Mouse (Mus musculus): ENCODE measurements around the gene Tmem208. TPM values are rescaled to one million over a fixed set of nuclear protein-coding genes. Genes with fewer than 3 reads are reported as not detected.
A peak's percentile ranks its signal among the peaks of the same experiment; 100 is the strongest.
"Not testable (repeated sequence)": the region's sequence is repeated elsewhere in the genome, so short reads cannot be mapped to it uniquely, and the experiment has no call there.

Tmem208 gene
- polyA plus RNA-seq, 1 experiment from 2014 or later = 111 TPM

DNA sequence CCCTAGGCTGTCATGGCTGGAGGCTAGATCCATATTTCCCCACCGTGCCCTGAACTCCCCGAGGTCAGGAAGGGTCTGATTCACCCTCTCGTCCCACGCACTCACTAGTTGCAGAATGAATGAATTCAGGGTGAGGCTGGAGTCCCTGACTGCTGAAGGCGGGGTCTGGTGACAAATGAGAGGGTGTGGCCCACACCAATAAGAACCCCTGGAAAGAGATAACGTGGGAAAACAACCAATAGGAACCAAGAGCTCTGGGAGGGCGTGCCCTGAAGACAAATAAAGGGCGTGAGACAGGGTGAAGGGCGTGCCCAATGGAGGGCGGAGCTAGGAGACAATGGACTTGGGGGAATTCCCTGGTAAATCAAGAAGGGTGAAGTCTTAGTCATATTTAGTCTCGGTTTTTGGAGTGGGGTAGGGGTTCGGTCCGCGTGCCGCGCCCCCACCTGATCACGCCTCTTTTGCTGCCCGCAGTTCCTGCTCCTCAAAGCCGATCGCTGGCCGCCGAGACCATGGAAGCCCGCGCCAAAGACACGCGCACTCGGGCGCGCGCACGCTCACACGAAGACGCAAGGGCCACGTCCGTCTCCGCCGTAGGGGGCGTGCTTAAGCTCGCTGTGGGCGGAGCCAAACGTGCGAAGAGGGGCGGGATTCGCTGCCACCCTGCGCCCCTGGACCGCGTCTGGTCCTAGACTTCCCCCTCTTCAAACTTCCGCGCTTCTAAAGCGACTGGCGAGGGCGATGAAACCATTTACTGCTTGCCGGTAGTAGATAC, 37.0 kb upstream of the Tmem208 start:
- ATAC-seq (ENCODE audit: insufficient read depth, low FRiP score, low TSS enrichment) = peak; percentile 93
- Histone ChIP-seq H3K4me3 (ENCODE audit: low read depth, low read length) (peak overlapping the region; percentile 47), H3K9me3 (ENCODE audit: control insufficient read depth, low read length) (no peaks in the 10 kb centered on the region), H3K27ac (ENCODE audit: low read depth, low read length) (peak overlapping the region; percentile 67), H3K27me3 (ENCODE audit: control insufficient read depth, insufficient read depth, low read length) (peaks cover 11% of the 10 kb centered on the region), H3K4me2 (ENCODE audit: low read depth) (peak overlapping the region; percentile 74), H3K9ac (ENCODE audit: low read length) (peak overlapping the region; percentile 72), H3K36me3 (ENCODE audit: control insufficient read depth, insufficient read depth, low read length) (no peaks in the 10 kb centered on the region), H3K4me1 (ENCODE audit: control insufficient read depth, insufficient read depth, low read length) (0 out of 2 replicates have a peak, but pooled peaks cover 10% of the 10 kb centered on the region)
- DNase-seq (ENCODE audit: low spot score) = peak; percentile 98
- under 1% methylated on average over 53 of the region's 53 CpGs for WGBS

GRCm38 (mm10) chr8:105289805-105290460, 36.2 kb upstream of the Tmem208 start, which contains the start of gene 4931428F04Rik:
Gene 4931428F04Rik, minus strand, starts transcription at chr8:105289864.
- Histone ChIP-seq H3K9me3 (ENCODE audit: control insufficient read depth, low read length) (no peaks in the 10 kb centered on the region), H3K4me1 (ENCODE audit: control insufficient read depth, insufficient read depth, low read length) (0 out of 2 replicates have a peak, but pooled peaks cover 10% of the 10 kb centered on the region), H3K4me2 (ENCODE audit: low read depth) (peak within 1 kb of the TSS; percentile 74), H3K9ac (ENCODE audit: low read length) (peak within 1 kb of the TSS; percentile 72), H3K27ac (ENCODE audit: low read depth, low read length) (peak within 1 kb of the TSS; percentile 67), H3K36me3 (ENCODE audit: control insufficient read depth, insufficient read depth, low read length) (no peaks in the 10 kb centered on the region), H3K27me3 (ENCODE audit: control insufficient read depth, insufficient read depth, low read length) (peaks cover 11% of the 10 kb centered on the region), H3K4me3 (ENCODE audit: low read depth, low read length) (peak within 1 kb of the TSS; percentile 47)
- WGBS = 2% methylated on average over 38 of the region's 43 CpGs
- DNase-seq (ENCODE audit: low spot score) = peak; percentile 72
- peak; percentile 24 for ATAC-seq (ENCODE audit: insufficient read depth, low FRiP score, low TSS enrichment)

GRCm38 (mm10) chr8:105290554-105291314, 35.4 kb upstream of the Tmem208 start:
- Histone ChIP-seq H3K4me3 (ENCODE audit: low read depth, low read length) (peak overlapping the region; percentile 47; the same call in 1 of the 2 replicates), H3K4me2 (ENCODE audit: low read depth) (peak overlapping the region; percentile 74), H3K9ac (ENCODE audit: low read length) (no peak overlapping the region), H3K27me3 (ENCODE audit: control insufficient read depth, insufficient read depth, low read length) (peaks cover 11% of the 10 kb centered on the region), H3K9me3 (ENCODE audit: control insufficient read depth, low read length) (no peaks in the 10 kb centered on the region), H3K36me3 (ENCODE audit: control insufficient read depth, insufficient read depth, low read length) (no peaks in the 10 kb centered on the region), H3K4me1 (ENCODE audit: control insufficient read depth, insufficient read depth, low read length) (0 out of 2 replicates have a peak, but pooled peaks cover 10% of the 10 kb centered on the region), H3K27ac (ENCODE audit: low read depth, low read length) (no peak overlapping the region)
- ATAC-seq (ENCODE audit: insufficient read depth, low FRiP score, low TSS enrichment) = no peak
- 9% methylated on average over 31 of the region's 31 CpGs for WGBS
- DNase-seq (ENCODE audit: low spot score) = peak; percentile 91

GRCm38 (mm10) chr8:105291364-105291763, 34.8 kb upstream of the Tmem208 start:
- H3K9ac ChIP-seq (ENCODE audit: low read length); H3K36me3 ChIP-seq (ENCODE audit: control insufficient read depth, insufficient read depth, low read length); H3K4me2 ChIP-seq (ENCODE audit: low read depth); H3K4me3 ChIP-seq (ENCODE audit: low read depth, low read length); H3K27ac ChIP-seq (ENCODE audit: low read depth, low read length); H3K9me3 ChIP-seq (ENCODE audit: control insufficient read depth, low read length); DNase-seq (ENCODE audit: low spot score); ATAC-seq (ENCODE audit: insufficient read depth, low FRiP score, low TSS enrichment): not testable (repeated sequence)
- H3K27me3 ChIP-seq (ENCODE audit: control insufficient read depth, insufficient read depth, low read length) = peaks cover 11% of the 10 kb centered on the region
- 0 out of 2 replicates have a peak, but pooled peaks cover 10% of the 10 kb centered on the region for H3K4me1 ChIP-seq (ENCODE audit: control insufficient read depth, insufficient read depth, low read length)
- 89% methylated on average over 8 of the region's 8 CpGs for WGBS

DNA sequence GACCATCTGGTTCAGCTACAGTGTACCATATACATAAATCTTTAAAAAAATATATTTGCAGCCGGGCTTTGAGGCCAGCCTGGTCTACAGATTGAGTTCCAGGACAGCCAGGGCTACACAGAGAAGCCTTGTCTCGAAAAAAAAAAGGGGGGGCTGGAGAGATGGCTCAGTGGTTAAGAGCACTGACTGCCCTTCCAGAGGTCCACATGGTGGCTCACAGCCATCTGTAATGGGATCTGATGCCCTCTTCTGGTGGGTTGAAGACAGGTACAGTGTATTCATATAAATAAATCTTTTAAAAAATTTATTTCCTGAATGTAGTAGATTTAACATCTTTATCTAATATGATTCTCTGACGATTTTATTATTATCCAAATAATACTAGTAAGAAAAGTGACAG, 34.4 kb upstream of the Tmem208 start:
- 73% methylated on average over 3 of the region's 3 CpGs for WGBS
- peaks cover 11% of the 10 kb centered on the region for H3K27me3 ChIP-seq (ENCODE audit: control insufficient read depth, insufficient read depth, low read length)
- ATAC-seq (ENCODE audit: insufficient read depth, low FRiP score, low TSS enrichment) = not testable (repeated sequence)

DNA sequence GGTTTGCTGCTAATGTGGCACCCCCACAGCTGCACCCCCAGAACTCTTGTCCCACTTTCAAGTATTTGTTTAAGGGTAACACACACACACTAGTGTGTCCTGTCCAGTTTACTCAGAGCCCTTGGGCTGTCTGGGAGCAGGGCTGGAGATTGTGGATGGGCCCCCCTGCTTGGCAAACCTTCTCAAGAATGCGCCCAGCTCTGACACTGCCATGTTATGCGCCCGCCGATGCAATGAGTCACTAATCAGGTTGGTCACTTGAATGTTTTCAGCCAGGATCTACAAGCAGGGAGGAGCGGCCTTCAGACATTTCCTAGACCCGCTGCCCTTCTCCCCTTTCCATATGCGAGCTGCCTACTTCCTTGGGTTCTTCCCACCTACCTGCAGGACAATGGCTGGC, 33.7 kb upstream of the Tmem208 start:
- no peaks in the 10 kb centered on the region for H3K9me3 ChIP-seq (ENCODE audit: control insufficient read depth, low read length)
- no peak overlapping the region for H3K9ac ChIP-seq (ENCODE audit: low read length)
- H3K4me1 ChIP-seq (ENCODE audit: control insufficient read depth, insufficient read depth, low read length) = 0 out of 2 replicates have a peak, but pooled peaks cover 10% of the 10 kb centered on the region
- H3K27ac ChIP-seq (ENCODE audit: low read depth, low read length) = no peak overlapping the region
- H3K36me3 ChIP-seq (ENCODE audit: control insufficient read depth, insufficient read depth, low read length) = no peaks in the 10 kb centered on the region
- no peak overlapping the region for H3K4me2 ChIP-seq (ENCODE audit: low read depth)
- peaks cover 11% of the 10 kb centered on the region for H3K27me3 ChIP-seq (ENCODE audit: control insufficient read depth, insufficient read depth, low read length)
- no peak for DNase-seq (ENCODE audit: low spot score)
- H3K4me3 ChIP-seq (ENCODE audit: low read depth, low read length) = no peak overlapping the region
- 74% methylated on average over 7 of the region's 7 CpGs for WGBS
- no peak for ATAC-seq (ENCODE audit: insufficient read depth, low FRiP score, low TSS enrichment)

More for the DNA sequence above, 34.4 kb upstream of the Tmem208 start:
- not testable (repeated sequence) for H3K9me3 ChIP-seq (ENCODE audit: control insufficient read depth, low read length); H3K36me3 ChIP-seq (ENCODE audit: control insufficient read depth, insufficient read depth, low read length); H3K4me2 ChIP-seq (ENCODE audit: low read depth); H3K27ac ChIP-seq (ENCODE audit: low read depth, low read length); H3K4me3 ChIP-seq (ENCODE audit: low read depth, low read length); DNase-seq (ENCODE audit: low spot score); H3K9ac ChIP-seq (ENCODE audit: low read length)
- H3K4me1 ChIP-seq (ENCODE audit: control insufficient read depth, insufficient read depth, low read length) = 0 out of 2 replicates have a peak, but pooled peaks cover 10% of the 10 kb centered on the region

- WGBS = 67% methylated on average over 19 of the region's 19 CpGs
- Histone ChIP-seq H3K9ac (ENCODE audit: low read length) (no peak overlapping the region), H3K4me3 (ENCODE audit: low read depth, low read length) (no peak overlapping the region), H3K27ac (ENCODE audit: low read depth, low read length) (no peak overlapping the region), H3K36me3 (ENCODE audit: control insufficient read depth, insufficient read depth, low read length) (no peaks in the 10 kb centered on the region), H3K27me3 (ENCODE audit: control insufficient read depth, insufficient read depth, low read length) (peaks cover 11% of the 10 kb centered on the region), H3K4me1 (ENCODE audit: control insufficient read depth, insufficient read depth, low read length) (peaks cover 11% of the 10 kb centered on the region), H3K9me3 (ENCODE audit: control insufficient read depth, low read length) (no peaks in the 10 kb centered on the region), H3K4me2 (ENCODE audit: low read depth) (no peak overlapping the region)
- DNase-seq (ENCODE audit: low spot score) = no peak
- ATAC-seq (ENCODE audit: insufficient read depth, low FRiP score, low TSS enrichment) = no peak
These were observed 32.7 kb upstream of the Tmem208 start for GRCm38 (mm10) chr8:105293405-105293804.

GRCm38 (mm10) chr8:105294776-105295175, 31.4 kb upstream of the Tmem208 start:
- no peak overlapping the region for H3K27ac ChIP-seq (ENCODE audit: low read depth, low read length)
- no peak overlapping the region for H3K4me3 ChIP-seq (ENCODE audit: low read depth, low read length)
- no peaks in the 10 kb centered on the region for H3K36me3 ChIP-seq (ENCODE audit: control insufficient read depth, insufficient read depth, low read length)
- H3K9me3 ChIP-seq (ENCODE audit: control insufficient read depth, low read length) = no peaks in the 10 kb centered on the region
- H3K27me3 ChIP-seq (ENCODE audit: control insufficient read depth, insufficient read depth, low read length) = peaks cover 11% of the 10 kb centered on the region
- no peak for ATAC-seq (ENCODE audit: insufficient read depth, low FRiP score, low TSS enrichment)
- no peak for DNase-seq (ENCODE audit: low spot score)
- no peak overlapping the region for H3K9ac ChIP-seq (ENCODE audit: low read length)
- peaks cover 15% of the 10 kb centered on the region for H3K4me1 ChIP-seq (ENCODE audit: control insufficient read depth, insufficient read depth, low read length)
- no peak overlapping the region for H3K4me2 ChIP-seq (ENCODE audit: low read depth)
- WGBS = 70% methylated on average over 9 of the region's 9 CpGs

All from neural tube, embryonic 11.5 days (tissue).